Mouse (Mus musculus): ENCODE data around the gene Tsr3. TPM values are rescaled to one million over a fixed set of nuclear protein-coding genes. Genes with fewer than 3 reads are reported as not detected.
"Not testable (repeated sequence)": the region's sequence is repeated elsewhere in the genome, so short reads cannot be mapped to it uniquely, and the experiment has no call there.

Tsr3 gene
- polyA plus RNA-seq, 1 experiment from 2014 or later = 42.4 TPM

GRCm38 (mm10) chr17:25220746-25221145 is 19.2 kb upstream of the Tsr3 start:
- Histone ChIP-seq H3K27ac (ENCODE audit: low read length) (no peak overlapping the region), H3K9me3 (ENCODE audit: control insufficient read depth, low read depth, low read length) (no peaks in the 10 kb centered on the region), H3K4me1 (ENCODE audit: control insufficient read depth, insufficient read depth, low read length) (peaks cover 4% of the 10 kb centered on the region; the same call in 1 of the 2 replicates), H3K4me2 (replicated peaks; ENCODE audit: low read depth, low read length) (no peak overlapping the region), H3K36me3 (ENCODE audit: control insufficient read depth, insufficient read depth, low read length) (peaks cover 15% of the 10 kb centered on the region), H3K27me3 (ENCODE audit: control insufficient read depth, insufficient read depth, low read length) (no peaks in the 10 kb centered on the region), H3K4me3 (ENCODE audit: low read depth, low read length) (no peak overlapping the region), H3K9ac (replicated peaks; ENCODE audit: low read depth, low read length) (no peak overlapping the region)
- WGBS = 95% methylated on average over 1 of the region's 1 CpGs
- no peak for ATAC-seq (ENCODE audit: insufficient number of reproducible peaks, insufficient read depth, low FRiP score, low read depth)

GRCm38 (mm10) chr17:25221821-25222503 is 18.0 kb upstream of the Tsr3 start:
- no peak overlapping the region for H3K9ac ChIP-seq (replicated peaks; ENCODE audit: low read depth, low read length)
- peaks cover 4% of the 10 kb centered on the region; the same call in 1 of the 2 replicates for H3K4me1 ChIP-seq (ENCODE audit: control insufficient read depth, insufficient read depth, low read length)
- H3K9me3 ChIP-seq (ENCODE audit: control insufficient read depth, low read depth, low read length) = no peaks in the 10 kb centered on the region
- peak; percentile 83 for ATAC-seq (ENCODE audit: insufficient number of reproducible peaks, insufficient read depth, low FRiP score, low read depth)
- 2% methylated on average over 19 of the region's 30 CpGs for WGBS
- H3K4me3 ChIP-seq (ENCODE audit: low read depth, low read length) = peak overlapping the region; percentile 35
- no peak overlapping the region; the same call in 1 of the 2 replicates for H3K27ac ChIP-seq (ENCODE audit: low read length)
- H3K4me2 ChIP-seq (replicated peaks; ENCODE audit: low read depth, low read length) = peak overlapping the region; percentile 61
- peaks cover 10% of the 10 kb centered on the region for H3K36me3 ChIP-seq (ENCODE audit: control insufficient read depth, insufficient read depth, low read length)
- H3K27me3 ChIP-seq (ENCODE audit: control insufficient read depth, insufficient read depth, low read length) = no peaks in the 10 kb centered on the region

GRCm38 (mm10) chr17:25222504-25222940 is 17.4 kb upstream of the Tsr3 start:
- WGBS = 15% methylated on average over 14 of the region's 28 CpGs
- not testable (repeated sequence) for H3K4me1 ChIP-seq (ENCODE audit: control insufficient read depth, insufficient read depth, low read length); H3K27ac ChIP-seq (ENCODE audit: low read length); H3K36me3 ChIP-seq (ENCODE audit: control insufficient read depth, insufficient read depth, low read length); H3K9ac ChIP-seq (replicated peaks; ENCODE audit: low read depth, low read length); H3K9me3 ChIP-seq (ENCODE audit: control insufficient read depth, low read depth, low read length); H3K27me3 ChIP-seq (ENCODE audit: control insufficient read depth, insufficient read depth, low read length); H3K4me3 ChIP-seq (ENCODE audit: low read depth, low read length)
- peak; percentile 85 for ATAC-seq (ENCODE audit: insufficient number of reproducible peaks, insufficient read depth, low FRiP score, low read depth)
- peak overlapping the region; percentile 61 for H3K4me2 ChIP-seq (replicated peaks; ENCODE audit: low read depth, low read length)

GRCm38 (mm10) chr17:25222951-25223601 is 16.9 kb upstream of the Tsr3 start:
- H3K27me3 ChIP-seq (ENCODE audit: control insufficient read depth, insufficient read depth, low read length) = no peaks in the 10 kb centered on the region
- H3K4me3 ChIP-seq (ENCODE audit: low read depth, low read length) = no peak overlapping the region
- H3K36me3 ChIP-seq (ENCODE audit: control insufficient read depth, insufficient read depth, low read length) = peaks cover 6% of the 10 kb centered on the region
- H3K4me2 ChIP-seq (replicated peaks; ENCODE audit: low read depth, low read length) = peak overlapping the region; percentile 24; the same call in 1 of the 2 replicates
- H3K9me3 ChIP-seq (ENCODE audit: control insufficient read depth, low read depth, low read length) = no peaks in the 10 kb centered on the region
- H3K9ac ChIP-seq (replicated peaks; ENCODE audit: low read depth, low read length) = no peak overlapping the region
- 50% methylated on average over 6 of the region's 6 CpGs for WGBS
- H3K27ac ChIP-seq (ENCODE audit: low read length) = no peak overlapping the region
- no peak for ATAC-seq (ENCODE audit: insufficient number of reproducible peaks, insufficient read depth, low FRiP score, low read depth)
- H3K4me1 ChIP-seq (ENCODE audit: control insufficient read depth, insufficient read depth, low read length) = peaks cover 4% of the 10 kb centered on the region; the same call in 1 of the 2 replicates

GRCm38 (mm10) chr17:25224586-25225222 is 15.3 kb upstream of the Tsr3 start:
- no peak for ATAC-seq (ENCODE audit: insufficient number of reproducible peaks, insufficient read depth, low FRiP score, low read depth)

GRCm38 (mm10) chr17:25225659-25226058 is 14.3 kb upstream of the Tsr3 start:
- Histone ChIP-seq H3K27me3 (ENCODE audit: control insufficient read depth, insufficient read depth, low read length) (no peaks in the 10 kb centered on the region), H3K4me1 (ENCODE audit: control insufficient read depth, insufficient read depth, low read length) (peaks cover 4% of the 10 kb centered on the region; the same call in 1 of the 2 replicates), H3K27ac (ENCODE audit: low read length) (no peak overlapping the region), H3K4me3 (ENCODE audit: low read depth, low read length) (no peak overlapping the region), H3K9me3 (ENCODE audit: control insufficient read depth, low read depth, low read length) (no peaks in the 10 kb centered on the region), H3K36me3 (ENCODE audit: control insufficient read depth, insufficient read depth, low read length) (peaks cover 3% of the 10 kb centered on the region; the same call in 1 of the 2 replicates), H3K9ac (replicated peaks; ENCODE audit: low read depth, low read length) (no peak overlapping the region), H3K4me2 (replicated peaks; ENCODE audit: low read depth, low read length) (no peak overlapping the region)
- no peak for ATAC-seq (ENCODE audit: insufficient number of reproducible peaks, insufficient read depth, low FRiP score, low read depth)
- WGBS = 85% methylated on average over 4 of the region's 4 CpGs

More at GRCm38 (mm10) chr17:25224586-25225222, 15.3 kb upstream of the Tsr3 start:
- Histone ChIP-seq H3K27me3 (ENCODE audit: control insufficient read depth, insufficient read depth, low read length) (no peaks in the 10 kb centered on the region), H3K4me1 (ENCODE audit: control insufficient read depth, insufficient read depth, low read length) (peaks cover 4% of the 10 kb centered on the region; the same call in 1 of the 2 replicates), H3K36me3 (ENCODE audit: control insufficient read depth, insufficient read depth, low read length) (peaks cover 3% of the 10 kb centered on the region; the same call in 1 of the 2 replicates), H3K9me3 (ENCODE audit: control insufficient read depth, low read depth, low read length) (no peaks in the 10 kb centered on the region), H3K9ac (replicated peaks; ENCODE audit: low read depth, low read length) (no peak overlapping the region), H3K4me2 (replicated peaks; ENCODE audit: low read depth, low read length) (no peak overlapping the region), H3K4me3 (ENCODE audit: low read depth, low read length) (no peak overlapping the region), H3K27ac (ENCODE audit: low read length) (no peak overlapping the region)
- WGBS = 84% methylated on average over 7 of the region's 7 CpGs

- no peak overlapping the region for H3K4me3 ChIP-seq (ENCODE audit: low read depth, low read length)
- H3K27ac ChIP-seq (ENCODE audit: low read length) = no peak overlapping the region
- H3K9me3 ChIP-seq (ENCODE audit: control insufficient read depth, low read depth, low read length) = no peaks in the 10 kb centered on the region
- H3K27me3 ChIP-seq (ENCODE audit: control insufficient read depth, insufficient read depth, low read length) = no peaks in the 10 kb centered on the region
- ATAC-seq (ENCODE audit: insufficient number of reproducible peaks, insufficient read depth, low FRiP score, low read depth) = no peak
- H3K4me2 ChIP-seq (replicated peaks; ENCODE audit: low read depth, low read length) = no peak overlapping the region
- no peak overlapping the region for H3K9ac ChIP-seq (replicated peaks; ENCODE audit: low read depth, low read length)
- 83% methylated on average over 5 of the region's 5 CpGs for WGBS
- no peaks in the 10 kb centered on the region for H3K4me1 ChIP-seq (ENCODE audit: control insufficient read depth, insufficient read depth, low read length)
- peaks cover 3% of the 10 kb centered on the region; the same call in 1 of the 2 replicates for H3K36me3 ChIP-seq (ENCODE audit: control insufficient read depth, insufficient read depth, low read length)
Measured at GRCm38 (mm10) chr17:25227991-25228390, 12.0 kb upstream of the Tsr3 start.

- not testable (repeated sequence) for H3K4me3 ChIP-seq (ENCODE audit: low read depth, low read length); ATAC-seq (ENCODE audit: insufficient number of reproducible peaks, insufficient read depth, low FRiP score, low read depth); H3K9ac ChIP-seq (replicated peaks; ENCODE audit: low read depth, low read length); H3K27me3 ChIP-seq (ENCODE audit: control insufficient read depth, insufficient read depth, low read length); H3K27ac ChIP-seq (ENCODE audit: low read length); H3K9me3 ChIP-seq (ENCODE audit: control insufficient read depth, low read depth, low read length); H3K4me2 ChIP-seq (replicated peaks; ENCODE audit: low read depth, low read length); H3K36me3 ChIP-seq (ENCODE audit: control insufficient read depth, insufficient read depth, low read length); H3K4me1 ChIP-seq (ENCODE audit: control insufficient read depth, insufficient read depth, low read length)
- 73% methylated on average over 13 of the region's 17 CpGs for WGBS
Measured at GRCm38 (mm10) chr17:25230014-25230655, 9.8 kb upstream of the Tsr3 start.
